Mouse (Mus musculus): ENCODE measurements around the gene Cdkn1c. TPM values are rescaled to one million over a fixed set of nuclear protein-coding genes. Genes with fewer than 3 reads are reported as not detected.

Gene Cdkn1c
- total and polyA plus RNA-seq, 3 experiments: not detected

DNA sequence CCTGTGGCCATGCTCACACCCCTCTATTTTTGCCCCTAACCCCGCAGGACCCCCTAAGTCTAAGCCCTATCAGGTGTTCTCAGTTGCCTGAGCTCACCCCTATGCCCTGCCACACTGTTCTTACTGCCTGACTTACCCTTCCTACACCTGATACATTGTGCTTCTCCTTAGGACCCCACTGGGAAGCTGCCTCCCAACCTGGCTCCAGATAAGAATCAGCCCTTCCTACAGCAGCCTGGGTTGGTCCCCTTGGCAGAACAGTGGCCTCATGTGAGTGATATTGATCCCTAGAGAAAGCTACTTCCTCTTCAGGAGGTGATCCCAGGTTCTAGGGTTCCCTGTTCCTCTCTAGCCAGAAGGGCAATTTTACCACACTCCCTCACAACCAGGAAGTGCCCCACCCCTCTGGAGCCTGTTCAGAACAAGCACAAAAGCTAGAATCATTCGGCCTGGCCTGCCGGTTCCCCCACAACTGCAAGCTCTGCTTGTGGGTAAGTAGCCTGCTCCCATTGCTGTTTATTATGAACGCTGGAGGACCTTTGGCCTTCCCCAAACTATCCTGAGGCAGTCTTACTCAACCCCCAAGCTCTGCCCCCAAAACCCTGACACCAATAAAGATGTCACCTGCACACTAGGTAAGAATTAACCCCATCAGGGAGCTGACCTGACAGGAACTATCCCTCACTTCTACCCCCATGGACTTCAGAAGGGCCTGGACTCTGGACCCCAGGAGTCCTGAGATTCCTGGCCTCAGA is 12.7 kb upstream of the Cdkn1c start, which contains the start of gene Slc22a18:
Slc22a18 (plus strand) TSS at position 390 of the 755 bp plus-strand sequence.
- no peaks in the 10 kb centered on the region for H3K79me2 ChIP-seq (replicated peaks; ENCODE audit: control insufficient read depth, extremely low read depth, insufficient read depth, poor library complexity, severe bottlenecking)
- no peaks in the 10 kb centered on the region for H3K9me3 ChIP-seq (replicated peaks; ENCODE audit: low read length)
- dilution Hi-C loops (cut with MboI; ENCODE audit: extremely low pct_ligation_motif_present, extremely low pct_unique_long_range_greater_than_20kb, low sequenced_read_pairs): no loop called here
- no peak within 1 kb of the TSS for H3K4me2 ChIP-seq (ENCODE audit: insufficient read depth, low read depth, poor library complexity, severe bottlenecking)
- peaks cover 0 to 19% of the 10 kb centered on the region in 2 experiments; a peak in 2 of 4 replicates for H3K4me1 ChIP-seq (ENCODE audit: control insufficient read depth in 1 of 2, insufficient read depth in 2 of 2)
- H3K27me3 ChIP-seq (replicated peaks): peaks cover 55% of the 10 kb centered on the region
- H3K36me3 ChIP-seq (replicated peaks in 1 of 2; ENCODE audit: control insufficient read depth in 1 of 2, insufficient read depth in 1 of 2, low read length in 1 of 2): no peaks in the 10 kb centered on the region
- no peak within 1 kb of the TSS for H3K9ac ChIP-seq (ENCODE audit: insufficient read depth, low read depth)
- H3K4me3 ChIP-seq (replicated peaks in 1 of 3; ENCODE audit: low read depth in 2 of 3, low read length in 2 of 3, poor library complexity in 1 of 3): peak within 1 kb of the TSS in 2 of 3 experiments; percentile 11 to 13
- TF ChIP-seq BHLHE40 (IDR thresholded peaks at IDR 0.05; ENCODE audit: low read depth, low read length) (no peak), MAX (IDR thresholded peaks at IDR 0.05; ENCODE audit: low read length) (no peak), MXI1 (IDR thresholded peaks at IDR 0.05; ENCODE audit: low read depth, low read length) (no peak), CHD2 (IDR thresholded peaks at IDR 0.05; ENCODE audit: low read length) (no peak), MAFK (IDR thresholded peaks at IDR 0.05; ENCODE audit: insufficient replicate concordance, low read length) (no peak), HCFC1 (IDR thresholded peaks at IDR 0.05; ENCODE audit: low read depth, low read length) (no peak), ZNF384 (IDR thresholded peaks at IDR 0.05; ENCODE audit: low read depth, low read length) (no peak), EP300 (IDR thresholded peaks at IDR 0.05; ENCODE audit: low read length) (0 out of 2 replicates have a peak, but pooled peaks have one; percentile 16), ETS1 (conservative IDR thresholded peaks at IDR 0.05; ENCODE audit: low read depth, low read length) (no peak), SMC3 (IDR thresholded peaks at IDR 0.05; ENCODE audit: low read depth, low read length) (no peak), E2F4 (IDR thresholded peaks at IDR 0.05; ENCODE audit: insufficient replicate concordance, low read depth, low read length) (no peak), ELF1 (IDR thresholded peaks at IDR 0.05; ENCODE audit: low read depth, low read length) (peak; percentile 89), NRF1 (IDR thresholded peaks at IDR 0.05; ENCODE audit: low read depth, low read length) (no peak), MAZ (IDR thresholded peaks at IDR 0.05; ENCODE audit: low read depth, low read length) (no peak), SIN3A (IDR thresholded peaks at IDR 0.05; ENCODE audit: low read length) (peak; percentile 63)
- H3K27ac ChIP-seq (ENCODE audit: insufficient read depth, low read depth): no peak within 1 kb of the TSS
- DNase-seq (ENCODE audit: extremely low read depth): peak; percentile 27
- in situ Hi-C loops (cut with MboI; ENCODE audit: low pct_ligation_motif_present, low pct_unique_long_range_greater_than_20kb, low sequenced_read_pairs): no loop called here

DNA sequence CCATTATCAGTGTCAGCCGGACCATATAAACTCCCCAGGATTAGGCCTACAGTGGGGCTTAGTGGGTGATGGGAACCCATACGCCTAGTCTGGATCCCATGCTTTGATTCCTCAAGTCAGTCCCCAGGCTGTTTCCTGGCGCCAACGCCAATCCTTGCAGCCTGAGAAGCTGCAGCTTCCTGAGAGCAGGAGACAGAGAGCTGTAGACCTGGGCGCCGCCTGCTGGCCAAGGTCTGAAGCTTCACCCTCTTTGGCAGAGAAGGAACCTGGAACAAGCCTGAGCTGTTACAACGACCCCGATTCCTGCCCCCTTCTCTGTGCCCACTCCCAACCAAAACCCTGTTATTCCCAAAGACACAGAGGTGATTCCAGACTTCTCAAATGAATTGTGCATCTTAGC is 9.1 kb upstream of the Cdkn1c start:
- no peak overlapping the region for H3K4me3 ChIP-seq (replicated peaks in 1 of 3; ENCODE audit: low read depth in 2 of 3, low read length in 2 of 3, poor library complexity in 1 of 3)
- H3K79me2 ChIP-seq (replicated peaks; ENCODE audit: control insufficient read depth, extremely low read depth, insufficient read depth, poor library complexity, severe bottlenecking): no peaks in the 10 kb centered on the region
- H3K4me2 ChIP-seq (ENCODE audit: insufficient read depth, low read depth, poor library complexity, severe bottlenecking): no peak overlapping the region
- peaks cover 2% of the 10 kb centered on the region for H3K9me3 ChIP-seq (replicated peaks; ENCODE audit: low read length)
- no peaks in the 10 kb centered on the region for H3K36me3 ChIP-seq (replicated peaks in 1 of 2; ENCODE audit: control insufficient read depth in 1 of 2, insufficient read depth in 1 of 2, low read length in 1 of 2)
- peaks cover 0 to 13% of the 10 kb centered on the region in 2 experiments; a peak in 2 of 4 replicates for H3K4me1 ChIP-seq (ENCODE audit: control insufficient read depth in 1 of 2, insufficient read depth in 2 of 2)
- H3K27me3 ChIP-seq (replicated peaks): peaks cover 56% of the 10 kb centered on the region
- in situ Hi-C loops (cut with MboI; ENCODE audit: low pct_ligation_motif_present, low pct_unique_long_range_greater_than_20kb, low sequenced_read_pairs): loop anchor here (5.0 kb wide), 1 partner anchor 318 kb away; no protein-coding TSS in a partner anchor
- H3K9ac ChIP-seq (ENCODE audit: insufficient read depth, low read depth): no peak overlapping the region
- dilution Hi-C loops (cut with MboI; ENCODE audit: extremely low pct_ligation_motif_present, extremely low pct_unique_long_range_greater_than_20kb, low sequenced_read_pairs): no loop called here
- peak; percentile 51 for DNase-seq (ENCODE audit: extremely low read depth)
- TF ChIP-seq SMC3 (IDR thresholded peaks at IDR 0.05; ENCODE audit: low read depth, low read length): peak; percentile 81
- TF ChIP-seq ELF1 (IDR thresholded peaks at IDR 0.05; ENCODE audit: low read depth, low read length): 0 out of 2 replicates have a peak, but pooled peaks have one; percentile 11
- peak; percentile 8; the same call in 1 of the 2 replicates for TF ChIP-seq ZC3H11A (IDR thresholded peaks at IDR 0.05; ENCODE audit: low read depth, low read length)
- no peak for TF ChIP-seq RCOR1 (conservative IDR thresholded peaks at IDR 0.05; ENCODE audit: low read depth, low read length)
- no peak for TF ChIP-seq POLR2A (IDR thresholded peaks at IDR 0.05; ENCODE audit: low read depth, low read length)
- peak; percentile 65 for TF ChIP-seq RAD21 (IDR thresholded peaks at IDR 0.05; ENCODE audit: low read depth, low read length)
- TF ChIP-seq IRF4 (IDR thresholded peaks at IDR 0.05; ENCODE audit: low read depth, low read length): 0 out of 2 replicates have a peak, but pooled peaks have one; percentile 10
- TF ChIP-seq CTCF (conservative IDR thresholded peaks at IDR 0.05 in 1 of 2, IDR thresholded peaks at IDR 0.05 in 1 of 2; ENCODE audit: low read depth in 2 of 2, low read length in 2 of 2): peak; percentile 67 to 82
- TF ChIP-seq NELFE (IDR thresholded peaks at IDR 0.05; ENCODE audit: low read depth, low read length): peak; percentile 30; the same call in 1 of the 2 replicates
- no peak for TF ChIP-seq MXI1 (IDR thresholded peaks at IDR 0.05; ENCODE audit: low read depth, low read length)
- no peak for TF ChIP-seq BHLHE40 (IDR thresholded peaks at IDR 0.05; ENCODE audit: low read depth, low read length)
- TF ChIP-seq MEF2A (IDR thresholded peaks at IDR 0.05; ENCODE audit: borderline replicate concordance, low read depth, low read length): no peak
- H3K27ac ChIP-seq (ENCODE audit: insufficient read depth, low read depth): no peak overlapping the region

Data from CH12.LX (cell line).